Mouse (Mus musculus): Measurements from ENCODE around the gene Anxa1.

Anxa1 gene

GRCm38 (mm10) chr19:20405015-20405414, 14.3 kb upstream of the Anxa1 start:
- Histone ChIP-seq H3K36me3 (ENCODE audit: insufficient read depth, low read length) (no peaks in the 10 kb centered on the region), H3K4me3 (replicated peaks; ENCODE audit: low read length) (no peak overlapping the region), H3K9me3 (ENCODE audit: low read length) (no peaks in the 10 kb centered on the region), H3K27me3 (ENCODE audit: insufficient read depth, low read length) (no peaks in the 10 kb centered on the region), H3K4me1 (replicated peaks; ENCODE audit: low read depth, low read length) (no peaks in the 10 kb centered on the region)
- TF ChIP-seq POU5F1 (IDR thresholded peaks at IDR 0.05; ENCODE audit: borderline replicate concordance, low read length) (no peak), NANOG (IDR thresholded peaks at IDR 0.05; ENCODE audit: borderline replicate concordance, low read length) (no peak), CTCF (conservative IDR thresholded peaks at IDR 0.05; ENCODE audit: low read length) (no peak)

GRCm38 (mm10) chr19:20403740-20404139, 13.0 kb upstream of the Anxa1 start:
- Histone ChIP-seq H3K36me3 (ENCODE audit: insufficient read depth, low read length) (no peaks in the 10 kb centered on the region), H3K4me1 (replicated peaks; ENCODE audit: low read depth, low read length) (no peaks in the 10 kb centered on the region), H3K27me3 (ENCODE audit: insufficient read depth, low read length) (no peaks in the 10 kb centered on the region), H3K9me3 (ENCODE audit: low read length) (no peaks in the 10 kb centered on the region), H3K4me3 (replicated peaks; ENCODE audit: low read length) (no peak overlapping the region)
- TF ChIP-seq POU5F1 (IDR thresholded peaks at IDR 0.05; ENCODE audit: borderline replicate concordance, low read length) (no peak), CTCF (conservative IDR thresholded peaks at IDR 0.05; ENCODE audit: low read length) (no peak), NANOG (IDR thresholded peaks at IDR 0.05; ENCODE audit: borderline replicate concordance, low read length) (no peak)

- TF ChIP-seq POU5F1 (IDR thresholded peaks at IDR 0.05; ENCODE audit: borderline replicate concordance, low read length) (no peak), NANOG (IDR thresholded peaks at IDR 0.05; ENCODE audit: borderline replicate concordance, low read length) (no peak), CTCF (conservative IDR thresholded peaks at IDR 0.05; ENCODE audit: low read length) (no peak)
- no peaks in the 10 kb centered on the region for H3K9me3 ChIP-seq (ENCODE audit: low read length)
- no peaks in the 10 kb centered on the region for H3K27me3 ChIP-seq (ENCODE audit: insufficient read depth, low read length)
- H3K4me1 ChIP-seq (replicated peaks; ENCODE audit: low read depth, low read length): no peaks in the 10 kb centered on the region
- no peak overlapping the region for H3K4me3 ChIP-seq (replicated peaks; ENCODE audit: low read length)
- H3K36me3 ChIP-seq (ENCODE audit: insufficient read depth, low read length): no peaks in the 10 kb centered on the region
Observed at GRCm38 (mm10) chr19:20403219-20403618, 12.5 kb upstream of the Anxa1 start.

- Histone ChIP-seq H3K9me3 (ENCODE audit: low read length) (no peaks in the 10 kb centered on the region), H3K4me1 (replicated peaks; ENCODE audit: low read depth, low read length) (no peaks in the 10 kb centered on the region), H3K27me3 (ENCODE audit: insufficient read depth, low read length) (no peaks in the 10 kb centered on the region), H3K4me3 (replicated peaks; ENCODE audit: low read length) (no peak overlapping the region), H3K36me3 (ENCODE audit: insufficient read depth, low read length) (no peaks in the 10 kb centered on the region)
- TF ChIP-seq NANOG (IDR thresholded peaks at IDR 0.05; ENCODE audit: borderline replicate concordance, low read length): no peak
- TF ChIP-seq POU5F1 (IDR thresholded peaks at IDR 0.05; ENCODE audit: borderline replicate concordance, low read length): no peak
- no peak for TF ChIP-seq CTCF (conservative IDR thresholded peaks at IDR 0.05; ENCODE audit: low read length)
Observed at GRCm38 (mm10) chr19:20402516-20403200, 11.9 kb upstream of the Anxa1 start.

- H3K36me3 ChIP-seq (ENCODE audit: insufficient read depth, low read length): no peaks in the 10 kb centered on the region
- no peak for TF ChIP-seq CTCF (conservative IDR thresholded peaks at IDR 0.05; ENCODE audit: low read length)
- TF ChIP-seq NANOG (IDR thresholded peaks at IDR 0.05; ENCODE audit: borderline replicate concordance, low read length): no peak
- TF ChIP-seq POU5F1 (IDR thresholded peaks at IDR 0.05; ENCODE audit: borderline replicate concordance, low read length): no peak
- no peaks in the 10 kb centered on the region for H3K27me3 ChIP-seq (ENCODE audit: insufficient read depth, low read length)
- no peaks in the 10 kb centered on the region for H3K4me1 ChIP-seq (replicated peaks; ENCODE audit: low read depth, low read length)
- H3K9me3 ChIP-seq (ENCODE audit: low read length): no peaks in the 10 kb centered on the region
- no peak overlapping the region for H3K4me3 ChIP-seq (replicated peaks; ENCODE audit: low read length)
Observed at GRCm38 (mm10) chr19:20401961-20402360, 11.2 kb upstream of the Anxa1 start.

GRCm38 (mm10) chr19:20399187-20399586, 8.4 kb upstream of the Anxa1 start:
- TF ChIP-seq CTCF (conservative IDR thresholded peaks at IDR 0.05; ENCODE audit: low read length) (no peak), POU5F1 (IDR thresholded peaks at IDR 0.05; ENCODE audit: borderline replicate concordance, low read length) (no peak), NANOG (IDR thresholded peaks at IDR 0.05; ENCODE audit: borderline replicate concordance, low read length) (no peak)
- no peak overlapping the region for H3K4me3 ChIP-seq (replicated peaks; ENCODE audit: low read length)
- H3K36me3 ChIP-seq (ENCODE audit: insufficient read depth, low read length): no peaks in the 10 kb centered on the region
- no peaks in the 10 kb centered on the region for H3K4me1 ChIP-seq (replicated peaks; ENCODE audit: low read depth, low read length)
- H3K27me3 ChIP-seq (ENCODE audit: insufficient read depth, low read length): no peaks in the 10 kb centered on the region
- no peaks in the 10 kb centered on the region for H3K9me3 ChIP-seq (ENCODE audit: low read length)

GRCm38 (mm10) chr19:20397092-20397491, 6.3 kb upstream of the Anxa1 start:
- Histone ChIP-seq H3K4me1 (replicated peaks; ENCODE audit: low read depth, low read length) (no peaks in the 10 kb centered on the region), H3K36me3 (ENCODE audit: insufficient read depth, low read length) (no peaks in the 10 kb centered on the region), H3K9me3 (ENCODE audit: low read length) (no peaks in the 10 kb centered on the region), H3K27me3 (ENCODE audit: insufficient read depth, low read length) (no peaks in the 10 kb centered on the region), H3K4me3 (replicated peaks; ENCODE audit: low read length) (no peak overlapping the region)
- no peak for TF ChIP-seq POU5F1 (IDR thresholded peaks at IDR 0.05; ENCODE audit: borderline replicate concordance, low read length)
- TF ChIP-seq CTCF (conservative IDR thresholded peaks at IDR 0.05; ENCODE audit: low read length): no peak
- TF ChIP-seq NANOG (IDR thresholded peaks at IDR 0.05; ENCODE audit: borderline replicate concordance, low read length): no peak

GRCm38 (mm10) chr19:20393556-20394274, 3.0 kb upstream of the Anxa1 start:
- no peak overlapping the region for H3K4me3 ChIP-seq (replicated peaks; ENCODE audit: low read length)
- peaks cover 7% of the 10 kb centered on the region for H3K4me1 ChIP-seq (replicated peaks; ENCODE audit: low read depth, low read length)
- H3K36me3 ChIP-seq (ENCODE audit: insufficient read depth, low read length): no peaks in the 10 kb centered on the region
- no peaks in the 10 kb centered on the region for H3K9me3 ChIP-seq (ENCODE audit: low read length)
- no peak for TF ChIP-seq POU5F1 (IDR thresholded peaks at IDR 0.05; ENCODE audit: borderline replicate concordance, low read length)
- H3K27me3 ChIP-seq (ENCODE audit: insufficient read depth, low read length): no peaks in the 10 kb centered on the region

All from E14TG2a.4 (cell line).